In the genomic region with DNA sequence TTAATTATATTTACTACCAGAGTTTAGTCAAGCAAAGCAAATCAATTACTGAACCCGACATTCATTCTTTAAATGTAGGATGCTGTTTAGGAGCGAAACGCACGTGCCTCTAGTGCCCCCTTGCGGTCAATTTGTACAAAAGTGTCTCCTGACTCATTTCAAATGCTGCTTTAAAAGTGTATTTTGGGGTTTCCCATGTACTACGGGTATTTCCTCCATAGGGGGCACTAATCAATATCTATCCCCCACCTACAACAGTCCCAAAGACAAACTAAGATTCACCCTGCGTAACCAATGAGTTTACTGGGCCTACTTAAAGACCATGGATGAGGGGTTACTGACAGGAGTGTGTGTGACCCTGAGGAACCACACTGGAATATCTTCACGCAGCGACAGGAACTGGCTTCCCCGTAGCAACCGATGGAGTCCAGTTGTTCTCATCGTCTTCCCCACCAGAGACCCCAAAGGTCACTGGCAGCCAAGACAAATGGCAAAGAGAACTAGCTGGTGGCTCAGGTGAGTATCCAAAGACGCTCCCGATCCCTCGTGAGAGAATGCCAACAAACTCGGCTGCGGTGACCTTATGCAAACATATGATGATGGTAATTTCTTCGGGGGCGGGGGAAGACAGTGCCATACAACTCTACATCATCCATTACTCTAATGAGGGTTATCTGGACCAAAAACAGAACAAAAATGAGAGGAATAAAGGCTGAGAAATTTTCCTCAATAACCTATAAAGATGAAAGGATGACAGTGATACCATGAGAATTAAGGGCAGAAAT, we compare ENCODE assay signal across 8 mouse cellular contexts. TPM values are rescaled to one million over a fixed set of nuclear protein-coding genes. Genes with fewer than 3 reads are reported as not detected.
DNase-seq lines count a peak whose midpoint lies in the region; ATAC-seq and TF ChIP-seq lines count a peak whose summit lies in the region.

No protein-coding gene starts in this region.

- TF ChIP-seq POLR2A in ES-Bruce4 (IDR thresholded peaks at IDR 0.05; ENCODE audit: insufficient read depth, low read length): no peak
- TF ChIP-seq POLR2A in embryonic fibroblast, embryonic 13.5 days (IDR thresholded peaks at IDR 0.05; ENCODE audit: low read depth, low read length): no peak

- peak; percentile 14 for TF ChIP-seq CTCF in ES-Bruce4 (IDR thresholded peaks at IDR 0.05; ENCODE audit: low read depth, low read length)
- TF ChIP-seq CTCF in embryonic fibroblast, embryonic 13.5 days (IDR thresholded peaks at IDR 0.05; ENCODE audit: borderline replicate concordance, insufficient read depth, low read length): peak; percentile 59; the same call in 1 of the 2 replicates

- H3K4me3 ChIP-seq in ES-Bruce4 (ENCODE audit: low read depth, low read length): no peak overlapping the region
- H3K4me3 ChIP-seq in embryonic fibroblast, embryonic 13.5 days (ENCODE audit: insufficient read depth, low read length): no peak overlapping the region
- H3K4me3 ChIP-seq in lung, embryonic 16.5 days (ENCODE audit: low read length): no peak overlapping the region

- H3K9ac ChIP-seq in ES-Bruce4 (ENCODE audit: low read depth, poor library complexity, severe bottlenecking): no peak overlapping the region
- no peak overlapping the region for H3K9ac ChIP-seq in lung, embryonic 16.5 days (ENCODE audit: low read length)

- H3K4me1 ChIP-seq in ES-Bruce4 (ENCODE audit: control insufficient read depth, insufficient read depth, low read length): no peaks in the 10 kb centered on the region
- H3K4me1 ChIP-seq in embryonic fibroblast, embryonic 13.5 days (ENCODE audit: control insufficient read depth, insufficient read depth, low read length): no peaks in the 10 kb centered on the region
- no peaks in the 10 kb centered on the region for H3K4me1 ChIP-seq in lung, embryonic 16.5 days (replicated peaks; ENCODE audit: control insufficient read depth, insufficient read depth, low read length)

- H3K36me3 ChIP-seq in ES-Bruce4 (ENCODE audit: control insufficient read depth, insufficient read depth, low read length, poor library complexity, severe bottlenecking): no peaks in the 10 kb centered on the region
- H3K36me3 ChIP-seq in lung, embryonic 16.5 days (ENCODE audit: control insufficient read depth, insufficient read depth, low read length): no peaks in the 10 kb centered on the region; the same call in 1 of the 2 replicates

- peak; percentile 92 for DNase-seq in brain, adult 2 months (ENCODE audit: low read depth, low spot score)
- DNase-seq in layer of hippocampus, adult 11-12 months (ENCODE audit: low spot score): peak; percentile 73
- DNase-seq in ovary, postnatal 14 days (ENCODE audit: low spot score): peak; percentile 68
- peak; percentile 40 to 45 for DNase-seq in urinary bladder, adult 18-20 months (ENCODE audit: low spot score in 2 of 2)

- TF ChIP-seq EP300 in ES-Bruce4 (IDR thresholded peaks at IDR 0.05; ENCODE audit: insufficient read depth, low read depth, low read length): no peak

- H3K27ac ChIP-seq in ES-Bruce4 (ENCODE audit: insufficient read depth, low read length): no peak overlapping the region
- H3K27ac ChIP-seq in embryonic fibroblast, embryonic 13.5 days (ENCODE audit: insufficient read depth, low read length): no peak overlapping the region
- no peak overlapping the region for H3K27ac ChIP-seq in lung, embryonic 16.5 days (ENCODE audit: low read length)

- ATAC-seq in hematopoietic stem cell, adult 5-6 weeks (replicated peaks in 1 of 2; ENCODE audit: insufficient read depth in 1 of 2, low FRiP score in 2 of 2, low TSS enrichment in 1 of 2, low read depth in 1 of 2, poor library complexity in 2 of 2, severe bottlenecking in 2 of 2): peak; percentile 76 to 83; a peak in 3 of 4 replicates
- ATAC-seq in lung, embryonic 16.5 days (ENCODE audit: low read depth): peak; percentile 77

- no peak overlapping the region for H3K4me2 ChIP-seq in lung, embryonic 16.5 days (ENCODE audit: low read depth, low read length)

- no peaks in the 10 kb centered on the region for H3K9me3 ChIP-seq in ES-Bruce4 (replicated peaks; ENCODE audit: control insufficient read depth, insufficient read depth, low read length, poor library complexity, severe bottlenecking)
- H3K9me3 ChIP-seq in lung, embryonic 16.5 days (ENCODE audit: control insufficient read depth, low read length): no peaks in the 10 kb centered on the region

- no peaks in the 10 kb centered on the region for H3K27me3 ChIP-seq in ES-Bruce4 (ENCODE audit: control insufficient read depth, insufficient read depth, low read length, poor library complexity, severe bottlenecking)
- H3K27me3 ChIP-seq in lung, embryonic 16.5 days (ENCODE audit: control insufficient read depth, insufficient read depth, low read depth, low read length): no peaks in the 10 kb centered on the region

- 49% methylated on average over 19 of the region's 19 CpGs for WGBS in lung, embryonic 16.5 days

RNA-seq across cellular contexts. Expression of a gene that starts 14.4 kb away (rescaled TPM):
- polyA plus RNA-seq in ES-Bruce4 (2011; ENCODE audit: insufficient read depth, insufficient read length, low read depth, missing spikeins): 6.0 and 6.1 TPM in 2 replicates
- polyA plus RNA-seq in embryonic fibroblast, embryonic 13.5 days (2011; ENCODE audit: insufficient read length, low read depth, missing spikeins): 13.7 and 23.2 TPM in 2 replicates
- total RNA-seq in hematopoietic stem cell, adult 5-6 weeks (2017): 84.1 and 85.5 TPM in 2 replicates
- polyA plus RNA-seq in lung, embryonic 16.5 days (2015; fragmentation: Nextera tagmentation; extraction: Ambion mirVana): 10.4 and 11.0 TPM in 2 replicates

RNA-seq across cellular contexts. Expression of a gene that starts 42.0 kb away (rescaled TPM):
- 4.3 and 4.5 TPM in 2 replicates for polyA plus RNA-seq in ES-Bruce4 (2011; ENCODE audit: insufficient read depth, insufficient read length, low read depth, missing spikeins)
- 1.1 and 1.4 TPM in 2 replicates for polyA plus RNA-seq in embryonic fibroblast, embryonic 13.5 days (2011; ENCODE audit: insufficient read length, low read depth, missing spikeins)
- 12.3 and 19.0 TPM in 2 replicates for total RNA-seq in hematopoietic stem cell, adult 5-6 weeks (2017)
- 0.99 and 1.1 TPM in 2 replicates for polyA plus RNA-seq in lung, embryonic 16.5 days (2015; fragmentation: Nextera tagmentation; extraction: Ambion mirVana)
